Mouse (Mus musculus) frontal cortex, postnatal 10 days (tissue): ENCODE results near the gene Shisa6.
"Not testable (repeated sequence)": the region's sequence is repeated elsewhere in the genome, so short reads cannot be mapped to it uniquely, and the experiment has no call there.

ENCODE experiments used
- DNase-seq, 2 experiments: peaks; one replicate each; pipeline ENCODE4 v3.0.0; 2022; ENCODE audit warnings: low spot score in 2 of 2, mixed read lengths in 1 of 2

Gene Shisa6

GRCm38 (mm10) chr11:66482501-66482900 lies 43.3 kb downstream of the Shisa6 start:
- DNase-seq: peak; percentile 12 to 55

GRCm38 (mm10) chr11:66442631-66443030 lies 83.1 kb downstream of the Shisa6 start:
- DNase-seq: no peak

DNA sequence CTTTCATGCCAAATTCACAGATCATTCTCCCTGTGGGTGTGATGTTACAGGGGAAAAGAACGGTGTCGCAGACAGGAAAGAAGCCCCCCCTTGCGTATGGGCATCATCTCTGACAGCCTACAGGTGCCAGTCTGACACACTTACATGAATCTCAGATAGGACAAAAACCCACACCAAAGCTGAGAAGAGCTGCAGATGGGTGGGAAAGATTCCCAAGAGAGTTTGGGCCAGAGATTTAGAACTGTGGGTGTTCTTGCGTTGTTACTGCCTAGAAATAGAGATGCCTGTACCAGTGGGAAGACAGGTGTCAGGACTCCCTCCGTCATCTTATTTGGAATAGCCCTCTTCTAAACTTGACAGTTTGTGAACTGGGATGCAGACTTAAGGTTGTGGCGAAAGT lies 99.6 kb downstream of the Shisa6 start:
- DNase-seq: peak in 1 of 2 experiments; percentile 9

- no peak for DNase-seq
Measured at GRCm38 (mm10) chr11:66418216-66418615, 107.5 kb downstream of the Shisa6 start.

- DNase-seq: not testable (repeated sequence)
Measured at GRCm38 (mm10) chr11:66408721-66409120, 117.0 kb downstream of the Shisa6 start.

DNA sequence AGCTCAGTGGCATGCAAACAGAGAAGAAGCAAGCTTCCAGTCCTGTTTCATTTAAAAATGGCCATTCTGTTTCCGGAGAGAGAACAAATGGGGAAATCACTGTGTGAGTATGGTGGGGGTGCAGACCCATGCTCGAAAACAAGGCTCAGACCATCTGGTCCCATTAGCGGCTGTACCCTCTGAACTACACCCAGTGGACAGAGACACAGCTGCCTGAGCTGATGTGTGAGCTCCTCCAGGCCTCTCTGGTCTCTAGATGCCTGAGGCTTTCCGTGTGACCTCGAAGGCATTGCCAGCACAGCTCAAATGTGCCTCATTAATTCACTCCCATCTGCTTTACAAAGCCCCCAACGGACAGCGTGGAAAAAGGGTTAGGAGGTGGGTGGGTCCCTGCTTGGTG lies 125.7 kb downstream of the Shisa6 start:
- DNase-seq: no peak

- DNase-seq: peak in 1 of 2 experiments; percentile 9
Measured at GRCm38 (mm10) chr11:66387561-66387960, 138.2 kb downstream of the Shisa6 start.

DNA sequence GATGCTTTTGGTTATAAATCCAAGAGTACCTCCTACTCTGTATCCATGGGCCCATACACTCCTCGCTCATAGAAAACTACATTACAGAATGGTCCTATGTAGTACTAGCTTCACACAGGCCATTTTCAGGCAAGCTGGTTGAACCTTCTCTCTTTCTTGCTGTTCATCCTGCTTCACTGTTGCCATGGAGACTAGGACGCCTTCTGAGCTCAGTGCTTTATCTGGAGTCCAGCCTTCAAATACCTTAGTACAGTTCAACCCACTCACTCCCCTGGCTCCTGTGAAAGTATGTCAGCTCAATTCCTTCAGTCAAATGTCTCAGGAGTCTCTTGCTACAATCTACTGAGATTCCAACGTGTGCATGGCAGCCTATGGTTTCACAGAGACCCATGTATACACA lies 154.0 kb downstream of the Shisa6 start:
- peak; percentile 16 to 17 for DNase-seq

DNA sequence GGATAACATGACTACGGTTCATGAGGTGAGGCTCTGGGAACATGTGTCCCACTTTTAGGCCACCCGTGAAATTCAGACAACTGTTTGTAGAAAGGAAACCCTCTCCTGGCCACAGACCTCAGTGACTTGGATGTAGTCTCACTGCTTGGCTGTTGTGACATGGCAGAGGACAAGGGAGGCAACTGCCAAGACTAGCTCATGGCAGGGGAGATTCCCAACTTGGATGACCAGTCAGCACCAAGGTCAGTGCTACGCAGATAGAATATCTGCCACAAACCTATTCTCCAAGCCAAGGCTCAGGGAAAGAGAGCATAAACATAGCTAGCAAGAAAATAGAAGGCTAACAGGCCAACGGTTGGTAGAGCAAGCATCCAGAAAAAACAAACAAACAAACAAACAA lies 156.0 kb downstream of the Shisa6 start:
- no peak for DNase-seq

DNA sequence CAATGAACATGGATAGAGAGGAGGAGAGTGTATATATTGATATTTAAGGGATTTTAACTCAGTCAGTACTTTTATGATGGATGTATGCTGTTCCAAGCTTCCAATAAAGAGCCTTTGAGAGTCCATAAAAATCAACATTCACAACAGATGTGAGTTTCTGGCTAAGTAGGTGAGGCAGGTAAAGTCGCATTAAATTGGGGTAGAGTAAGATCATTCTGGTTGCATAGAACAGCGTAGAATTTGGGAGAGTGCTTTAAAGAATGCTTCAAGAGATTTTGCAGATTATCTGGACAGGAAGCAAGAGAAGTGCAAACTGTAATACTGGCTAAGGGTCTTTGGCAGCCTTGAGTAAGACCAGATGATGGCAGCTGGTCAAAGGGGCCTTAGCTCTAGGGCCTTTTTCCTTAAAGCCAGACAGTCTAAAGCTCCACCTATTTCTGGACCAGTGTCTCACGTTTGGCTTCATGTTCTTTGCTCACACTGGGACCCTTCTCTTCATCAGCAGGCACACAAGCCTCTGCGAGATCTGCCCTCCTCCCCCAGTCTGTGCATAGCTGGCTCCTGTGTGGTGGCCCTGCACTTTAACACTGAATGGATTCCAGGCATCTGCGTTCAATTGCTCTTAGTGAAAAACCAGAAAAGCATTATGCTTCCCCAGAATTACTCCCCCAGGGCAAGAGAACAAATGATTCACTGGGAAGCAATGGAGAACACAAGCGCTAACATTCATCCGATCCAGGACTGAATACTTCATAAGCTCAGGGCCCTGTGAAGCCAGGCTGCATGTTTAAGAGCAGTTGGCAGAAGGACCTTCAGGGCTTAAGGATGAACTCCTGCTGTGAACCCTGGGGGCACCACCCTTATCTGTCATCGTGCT lies 158.7 kb downstream of the Shisa6 start:
- no peak for DNase-seq

DNA sequence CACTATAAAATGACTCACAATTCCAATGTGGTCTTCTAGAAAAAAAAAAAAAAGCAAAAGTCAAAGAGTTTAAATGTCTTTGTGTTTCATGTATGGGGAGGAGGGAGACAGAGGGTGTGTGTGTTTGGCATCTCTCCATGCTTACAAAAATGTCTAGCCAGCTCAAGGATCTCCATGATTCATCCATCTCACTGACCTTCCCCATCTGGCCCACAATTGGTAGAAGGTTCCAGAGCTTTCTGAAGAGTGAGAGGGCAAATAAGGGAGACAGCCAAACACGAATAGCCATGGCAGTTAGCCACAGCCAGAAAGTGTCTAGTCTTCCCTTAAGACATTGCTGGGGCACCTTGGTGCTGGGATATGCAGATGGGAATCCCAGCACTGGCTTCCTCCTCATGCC lies 166.0 kb downstream of the Shisa6 start:
- DNase-seq: no peak

- no peak for DNase-seq
Measured at GRCm38 (mm10) chr11:66344822-66345221, 180.9 kb downstream of the Shisa6 start.

DNA sequence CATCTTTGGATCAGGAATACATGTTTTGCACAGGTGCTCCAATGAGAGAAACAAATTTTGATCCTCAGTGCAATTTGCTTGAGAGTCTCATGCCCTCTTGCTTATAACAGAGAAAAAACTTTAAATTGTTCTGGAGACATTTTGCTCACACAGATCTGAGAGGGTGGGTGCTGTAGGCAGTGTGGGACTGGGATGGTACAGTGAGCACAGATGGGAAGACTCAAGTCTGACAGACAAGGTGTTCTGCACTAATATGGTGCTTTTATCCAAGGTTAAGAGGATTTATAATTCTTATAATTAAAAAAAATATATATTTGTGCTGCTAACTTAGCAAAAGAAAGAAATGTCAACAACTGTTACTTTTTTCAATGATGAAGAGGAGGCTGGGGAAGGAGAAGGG lies 189.5 kb downstream of the Shisa6 start:
- DNase-seq: no peak

GRCm38 (mm10) chr11:66312764-66313163 lies 213.0 kb downstream of the Shisa6 start:
- DNase-seq: peak in 1 of 2 experiments; percentile 8

GRCm38 (mm10) chr11:66304396-66304795 lies 221.4 kb downstream of the Shisa6 start:
- DNase-seq: no peak

DNA sequence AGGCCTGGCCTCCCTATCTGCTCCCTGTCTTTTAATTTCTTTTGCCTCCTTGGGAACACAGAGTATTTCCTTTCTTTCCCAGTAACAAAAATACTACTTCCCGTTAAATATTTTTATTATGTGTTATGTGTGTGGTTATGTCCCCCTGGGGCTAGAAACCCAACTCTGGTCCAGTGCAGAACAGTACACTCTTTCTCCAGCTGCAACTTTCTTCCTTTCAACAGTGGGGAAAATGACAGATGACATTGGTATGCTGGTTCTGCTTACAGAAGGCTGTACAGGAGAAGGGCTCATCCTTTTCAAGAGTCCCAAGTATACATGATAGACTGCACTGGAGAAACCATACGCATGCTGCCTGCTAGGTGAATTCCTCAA lies 251.1 kb downstream of the Shisa6 start:
- no peak for DNase-seq

DNA sequence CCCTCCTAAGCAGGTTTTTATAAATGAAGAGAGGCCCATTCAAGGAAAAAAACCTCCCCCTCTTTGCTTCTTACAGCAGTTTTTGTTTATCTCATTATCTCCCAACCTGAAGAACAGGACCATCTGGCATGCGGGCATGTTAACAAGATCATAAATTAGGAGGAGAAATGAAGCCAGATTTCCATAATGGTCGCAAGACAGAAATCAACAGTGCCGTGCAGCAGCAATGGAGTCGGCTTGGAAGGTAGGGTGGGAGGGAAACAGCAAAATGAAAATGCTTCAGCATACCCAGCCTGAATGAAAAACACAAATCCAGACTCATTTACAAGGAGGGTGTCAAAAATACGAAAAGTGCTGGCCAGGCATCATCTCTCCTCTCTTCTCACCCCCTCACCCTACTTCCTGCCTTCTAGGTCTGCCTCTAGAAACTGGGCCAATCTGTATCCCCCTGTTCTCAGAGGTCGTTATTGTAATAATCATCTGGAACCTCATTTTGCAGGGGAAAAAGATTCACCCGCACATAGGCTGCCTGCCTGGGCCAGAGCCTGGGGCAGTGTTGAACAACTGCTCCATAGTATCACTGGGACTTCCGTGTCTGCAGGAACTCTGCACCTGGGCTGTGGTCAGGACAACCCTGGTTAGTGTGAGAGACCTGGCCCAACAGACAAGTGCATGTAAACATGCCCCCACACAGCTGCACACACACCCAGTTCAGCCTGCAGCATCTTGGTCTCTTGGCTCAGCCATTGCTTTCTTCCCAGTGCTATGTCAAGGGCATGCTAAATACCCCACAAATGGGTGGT lies 251.7 kb downstream of the Shisa6 start:
- DNase-seq: no peak

DNA sequence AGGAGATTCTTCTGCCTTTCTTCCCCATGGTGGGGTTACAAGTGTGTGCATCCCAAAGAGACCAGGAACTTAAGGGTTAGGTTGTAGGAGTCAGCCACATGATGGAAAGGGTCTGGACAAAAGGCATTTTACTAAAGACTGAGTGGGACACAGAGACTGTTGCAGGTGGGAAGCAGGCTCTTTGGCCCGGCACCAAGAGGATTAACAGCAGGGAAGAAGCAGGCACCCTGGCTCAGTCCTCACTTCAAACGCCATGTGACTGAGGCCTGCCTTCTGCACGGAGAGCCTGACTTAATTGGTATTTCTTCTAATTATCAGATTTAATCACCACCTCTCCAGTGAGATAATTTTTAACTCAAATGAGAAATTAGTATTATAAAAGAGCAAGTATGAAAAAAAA lies 258.7 kb downstream of the Shisa6 start:
- no peak for DNase-seq

DNA sequence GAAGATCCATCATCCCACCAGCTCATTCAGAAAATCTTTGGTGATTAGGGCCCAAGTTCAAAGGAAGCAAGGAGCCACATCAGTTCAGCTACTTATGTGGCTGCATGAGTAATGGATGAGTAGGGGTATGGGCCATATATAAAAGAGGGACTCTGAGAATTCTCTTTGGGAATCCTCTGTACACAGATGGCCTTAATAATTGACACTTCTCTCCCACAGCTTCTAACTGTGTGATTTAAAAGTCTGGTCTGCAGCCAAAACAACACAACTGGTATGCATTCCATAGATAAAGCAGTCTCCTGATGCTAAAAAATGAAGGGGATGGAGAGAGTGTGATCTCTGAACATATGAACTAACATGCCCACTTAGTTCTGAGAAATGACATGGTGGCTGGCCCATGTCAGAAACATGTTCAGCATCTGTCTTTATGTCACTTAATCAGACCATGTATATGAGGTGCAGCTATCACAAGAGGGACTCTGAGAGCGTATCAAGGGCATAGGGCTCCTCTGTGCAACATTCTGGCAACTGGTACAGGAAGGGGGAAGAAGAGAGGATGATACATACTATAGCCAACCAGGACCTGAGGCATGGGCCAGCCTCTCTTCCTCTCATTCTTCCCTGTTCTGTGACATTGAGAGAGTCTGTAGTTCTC lies 260.3 kb downstream of the Shisa6 start:
- no peak for DNase-seq

GRCm38 (mm10) chr11:66260205-66260604 lies 265.6 kb downstream of the Shisa6 start:
- DNase-seq: no peak

- no peak for DNase-seq
Measured at GRCm38 (mm10) chr11:66258851-66259250, 266.9 kb downstream of the Shisa6 start.

DNA sequence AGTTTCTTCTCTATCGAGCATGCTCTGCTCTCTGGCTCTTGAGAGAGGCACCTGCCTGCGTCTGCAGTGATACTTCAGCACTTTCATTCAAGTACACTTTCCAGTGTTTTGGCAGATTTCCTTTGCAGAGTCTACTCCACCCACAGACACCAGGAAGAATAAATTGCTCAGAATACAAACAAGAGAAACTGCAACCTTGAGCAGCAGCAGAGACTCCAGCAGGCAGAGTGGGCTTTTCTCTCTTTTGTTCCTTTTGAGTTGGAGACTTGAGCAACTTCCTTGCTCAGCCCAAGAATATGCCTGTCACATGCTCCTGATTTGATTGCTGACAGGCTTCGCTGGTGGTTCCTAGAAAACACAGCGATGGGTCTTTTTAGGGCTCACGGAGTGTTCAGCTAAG lies 278.6 kb downstream of the Shisa6 start:
- DNase-seq: no peak
